Mouse (Mus musculus) thymus, postnatal 10 days (tissue): ENCODE results near the gene Dspp.

Experiments
- DNase-seq, 2 experiments: peaks; one replicate each; pipeline ENCODE4 v3.0.0; 2021; ENCODE audit warnings: low spot score in 2 of 2

Gene Dspp

DNA sequence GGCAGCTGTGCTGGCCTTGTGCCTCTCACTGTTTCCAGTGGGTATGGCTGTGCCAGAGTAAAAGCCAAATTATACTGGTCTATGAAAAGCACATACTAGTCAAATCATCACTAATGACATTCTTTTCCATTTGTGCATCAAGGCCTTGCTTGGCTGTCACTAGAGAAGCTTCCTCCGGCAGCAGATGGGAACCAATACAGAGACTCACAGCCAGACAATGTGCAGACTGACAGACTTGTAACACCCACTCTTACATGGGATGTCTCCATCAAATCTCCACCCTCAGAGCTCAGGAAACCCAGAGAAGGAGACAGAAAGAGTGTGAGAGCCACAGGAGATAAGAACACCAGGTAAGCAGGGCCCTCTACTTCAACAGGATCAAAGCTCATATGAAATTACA lies 24.6 kb downstream of the Dspp start:
- DNase-seq = no peak

DNA sequence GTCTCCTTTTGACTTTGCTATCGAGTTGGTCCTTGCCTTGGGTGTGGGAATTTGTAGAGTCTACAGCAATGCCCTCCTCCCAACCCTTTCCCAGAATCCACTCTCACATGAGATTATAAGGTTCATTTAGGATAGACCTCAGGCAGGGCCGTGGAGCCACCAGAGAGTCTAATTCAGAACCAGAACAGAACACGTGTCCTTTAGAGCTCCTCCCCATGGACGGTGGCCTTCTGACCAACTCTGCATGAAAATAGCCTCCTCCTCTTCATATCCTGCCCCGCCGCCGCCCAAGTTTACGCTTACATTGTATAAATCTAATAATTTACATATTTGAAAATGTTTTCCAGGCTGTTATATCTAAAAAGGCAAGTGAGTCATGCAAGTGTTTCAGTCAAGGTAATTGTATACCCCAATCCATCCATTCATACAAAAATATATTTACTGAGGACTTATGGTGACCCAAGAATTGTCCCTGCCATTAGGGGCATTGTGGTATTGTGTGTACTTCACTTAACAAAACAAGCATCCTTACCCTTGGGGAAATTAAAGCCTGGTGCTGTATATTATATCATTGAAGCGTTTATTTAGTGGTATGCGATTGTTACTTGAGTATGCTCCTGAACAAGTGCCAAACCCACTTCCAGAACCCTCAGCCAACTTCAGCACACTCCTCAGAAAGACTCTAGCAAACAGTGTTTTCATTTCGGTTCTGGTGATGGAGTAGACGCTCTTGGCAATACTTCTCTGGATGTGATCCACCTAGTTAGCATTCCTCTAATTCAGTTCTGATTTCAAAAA lies 30.8 kb downstream of the Dspp start:
- no peak for DNase-seq

DNA sequence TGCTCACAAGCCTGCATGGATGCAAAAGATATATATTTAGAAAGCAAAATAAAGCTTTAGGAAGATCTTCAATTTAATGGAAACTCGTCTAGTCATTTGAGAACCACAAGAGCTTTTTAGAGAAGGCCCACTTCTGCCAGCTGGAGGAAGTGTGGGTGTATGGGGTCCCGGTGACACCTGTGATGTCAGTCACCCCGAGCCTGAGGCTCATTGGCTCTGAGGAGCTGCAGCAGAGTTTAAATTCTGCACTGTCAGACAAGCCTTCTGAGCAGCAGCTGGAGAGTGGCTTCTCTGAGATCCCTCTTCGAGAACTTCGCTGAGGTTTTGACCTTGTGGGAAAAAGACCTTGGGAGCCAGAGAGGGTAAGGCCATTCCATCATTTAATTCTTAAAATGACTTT lies 31.8 kb downstream of the Dspp start, which contains the start of gene Dmp1:
Gene Dmp1 (plus strand): TSS at position 263 of the 400 bp plus-strand sequence.
- no peak for DNase-seq

DNA sequence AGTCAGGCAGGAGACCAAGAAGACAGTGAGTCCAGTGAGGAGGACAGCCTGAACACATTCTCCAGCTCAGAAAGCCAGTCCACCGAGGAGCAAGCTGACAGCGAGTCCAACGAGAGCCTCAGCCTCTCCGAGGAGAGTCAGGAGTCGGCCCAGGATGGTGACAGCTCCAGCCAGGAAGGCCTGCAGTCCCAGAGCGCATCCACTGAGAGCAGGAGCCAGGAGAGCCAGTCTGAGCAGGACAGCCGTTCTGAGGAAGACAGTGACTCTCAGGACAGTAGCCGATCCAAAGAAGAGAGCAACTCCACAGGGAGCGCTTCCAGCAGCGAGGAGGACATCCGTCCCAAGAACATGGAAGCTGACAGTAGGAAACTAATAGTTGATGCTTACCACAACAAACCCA lies 42.0 kb downstream of the Dspp start:
- no peak for DNase-seq

DNA sequence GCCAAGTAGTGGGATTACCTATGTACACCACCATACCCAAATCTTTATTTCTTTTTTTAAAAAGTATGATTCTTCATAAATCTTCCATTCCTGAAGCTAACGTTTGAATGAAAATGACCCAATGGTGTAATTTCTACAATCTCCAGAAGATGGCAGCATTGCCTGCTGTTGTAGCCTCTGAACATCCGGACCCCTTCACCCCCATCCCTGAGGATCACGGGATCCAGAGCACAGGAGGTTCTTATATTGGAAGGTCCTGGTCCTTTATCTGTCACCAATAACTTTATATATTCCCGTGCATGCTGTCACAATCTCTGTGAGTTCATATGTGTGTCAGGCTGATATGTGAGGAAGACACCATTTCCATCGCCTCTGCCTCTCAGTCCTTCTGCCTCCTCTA lies 48.4 kb downstream of the Dspp start:
- no peak for DNase-seq

DNA sequence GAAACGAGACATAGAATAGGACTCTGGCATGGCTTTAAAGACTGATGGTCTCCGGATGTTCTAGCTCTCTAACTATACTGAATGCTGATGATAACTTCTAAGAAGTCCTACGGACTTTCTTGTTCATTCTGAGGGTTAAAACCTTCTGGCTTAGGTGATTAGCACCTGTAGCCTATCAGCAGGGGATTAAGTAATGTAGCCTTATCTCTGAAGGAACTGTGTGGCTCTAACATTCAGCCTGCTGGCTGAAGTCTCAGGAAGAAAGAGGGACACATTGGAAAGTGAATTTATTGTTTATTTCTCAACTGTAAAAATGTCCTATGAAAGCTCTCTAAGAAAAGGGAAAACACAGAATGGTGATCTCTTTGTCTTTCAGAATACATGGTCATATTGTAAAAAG lies 53.8 kb downstream of the Dspp start:
- no peak for DNase-seq

DNA sequence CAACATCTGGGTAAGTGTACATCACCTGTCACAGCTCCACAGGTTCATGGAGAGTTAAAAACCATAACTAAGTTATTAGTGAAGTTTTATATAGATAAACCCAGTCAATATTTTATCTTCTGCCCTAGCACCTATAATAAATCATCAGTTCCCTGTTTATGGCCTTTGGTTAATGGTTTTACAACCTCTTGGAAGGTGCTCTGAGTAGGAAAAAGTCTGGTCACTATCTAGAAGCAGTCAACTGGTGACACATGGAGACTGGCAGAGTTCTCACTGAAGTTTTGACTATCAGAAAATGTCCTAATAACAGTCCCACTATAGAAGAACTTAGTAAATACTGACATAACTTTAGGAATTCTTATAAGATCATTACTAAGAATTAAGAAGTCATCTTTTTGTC lies 54.2 kb downstream of the Dspp start:
- DNase-seq = no peak

DNA sequence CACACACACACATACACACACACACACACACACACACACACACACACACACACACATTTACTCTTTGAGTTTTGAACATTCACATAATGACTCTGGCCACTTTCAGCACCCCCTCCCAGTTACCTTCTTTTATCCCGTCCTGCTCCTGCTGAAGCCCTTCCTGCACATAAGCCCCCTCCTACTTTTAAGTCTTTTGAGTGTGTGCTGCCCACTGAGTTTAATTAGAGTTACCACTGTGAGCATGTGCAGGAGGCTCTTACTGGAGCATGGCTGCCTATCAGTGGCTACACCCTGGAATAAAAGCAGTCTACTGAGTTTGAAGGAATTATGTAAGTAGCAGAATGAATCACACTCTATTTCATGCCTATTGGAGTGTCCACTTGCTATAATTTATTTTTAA lies 58.0 kb downstream of the Dspp start:
- no peak for DNase-seq
